16 mouse cellular contexts compared by ENCODE assay signal in the genomic region with DNA sequence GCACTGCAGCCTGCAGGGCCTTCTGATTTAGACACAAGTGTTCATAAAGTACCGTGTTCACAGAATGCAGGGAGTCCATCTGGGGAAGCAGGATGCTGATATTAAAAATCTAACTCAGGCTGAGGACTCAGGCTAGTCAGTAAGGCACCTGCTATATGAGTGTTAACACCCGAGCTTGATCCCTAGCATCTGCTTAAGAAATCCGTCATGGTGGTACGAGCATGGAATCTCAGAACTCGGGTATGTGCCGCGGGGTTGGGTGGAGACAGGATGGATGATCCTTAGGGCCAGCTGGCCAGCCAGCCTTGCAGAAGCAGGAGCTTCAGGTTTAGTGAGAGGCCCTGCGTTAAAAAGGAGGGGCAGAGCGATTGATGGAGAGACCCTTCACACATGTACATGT.
"Had no signal": no experiment of that assay in that cellular context is flagged by ENCODE, and none has a peak within 500 bp of the region (broad histone marks: within the 10 kb centered on the region; RNA-seq: fewer than 3 reads in every experiment).

No protein-coding gene starts in this region.

- H3K4me3 ChIP-seq: limb, embryonic 12.5 days; liver, embryonic 15.5 days; neural tube, embryonic 13.5 days; stomach, embryonic 15.5 days had no signal

- H3K4me2 ChIP-seq: limb, embryonic 12.5 days; liver, embryonic 11.5 days; liver, embryonic 15.5 days; stomach, embryonic 15.5 days had no signal

- ATAC-seq: lung, postnatal 0 days had no signal

- H3K36me3 ChIP-seq: limb, embryonic 12.5 days; liver, embryonic 15.5 days; neural tube, embryonic 13.5 days; stomach, embryonic 15.5 days had no signal

- H3K9ac ChIP-seq: limb, embryonic 12.5 days; liver, embryonic 15.5 days; neural tube, embryonic 13.5 days; stomach, embryonic 15.5 days had no signal

- H3K27ac ChIP-seq: limb, embryonic 12.5 days; liver, embryonic 15.5 days; neural tube, embryonic 13.5 days; stomach, embryonic 15.5 days had no signal

- H3K9me3 ChIP-seq: limb, embryonic 12.5 days; liver, embryonic 15.5 days; neural tube, embryonic 13.5 days; stomach, embryonic 15.5 days had no signal

- DNase-seq: kidney, adult 18-20 months; kidney, postnatal 10 days; lung, adult 2 months; lung, postnatal 36 days; midbrain, embryonic 14.5 days; retina, postnatal 1 day; right cerebral cortex, postnatal 4 days; spleen, adult 18-20 months; thymus, adult 2 months; thymus, postnatal 25 days had no signal

- H3K4me1 ChIP-seq: liver, embryonic 15.5 days; stomach, embryonic 15.5 days had no signal

- H3K27me3 ChIP-seq: limb, embryonic 12.5 days; liver, embryonic 15.5 days; neural tube, embryonic 13.5 days; stomach, embryonic 15.5 days had no signal
